ENCODE assay signal across 9 mouse cellular contexts in genomic region chr17:64575240-64575639, GRCm38 (mm10). TPM values are rescaled to one million over a fixed set of nuclear protein-coding genes. Genes with fewer than 3 reads are reported as not detected.
A peak's percentile ranks its signal among the peaks of the same experiment; 100 is the strongest.
DNase-seq lines count a peak whose midpoint lies in the region; TF ChIP-seq lines count a peak whose summit lies in the region.
"Had no signal": no experiment of that assay in that cellular context is flagged by ENCODE, and none has a peak within 500 bp of the region (broad histone marks: within the 10 kb centered on the region; RNA-seq: fewer than 3 reads in every experiment).

No protein-coding gene starts in this region.

- no peak overlapping the region for H3K27ac ChIP-seq in MEL (ENCODE audit: control insufficient read depth, low read depth, low read length)
- H3K27ac ChIP-seq: limb, embryonic 12.5 days had no signal

- peaks cover 0 to 5% of the 10 kb centered on the region in 2 experiments; a peak in 2 of 4 replicates for H3K36me3 ChIP-seq in MEL (ENCODE audit: control insufficient read depth in 1 of 2, insufficient read depth in 2 of 2, low read length in 2 of 2)
- H3K36me3 ChIP-seq: limb, embryonic 12.5 days had no signal

- no peak for TF ChIP-seq EP300 in MEL (IDR thresholded peaks at IDR 0.05; ENCODE audit: low read depth in 1 of 2, low read length in 2 of 2)

- peak; percentile 34 for TF ChIP-seq RAD21 in MEL (IDR thresholded peaks at IDR 0.05; ENCODE audit: low read depth, low read length)

- no peak overlapping the region for H3K9ac ChIP-seq in MEL (ENCODE audit: control insufficient read depth, low read depth, low read length, poor library complexity, severe bottlenecking)
- H3K9ac ChIP-seq: limb, embryonic 12.5 days had no signal

- no peak overlapping the region for H3K4me3 ChIP-seq in MEL (ENCODE audit: control insufficient read depth in 1 of 2, insufficient read depth in 1 of 2, low read depth in 2 of 2, low read length in 2 of 2)
- H3K4me3 ChIP-seq: limb, embryonic 12.5 days had no signal

- H3K79me2 ChIP-seq in MEL (ENCODE audit: control insufficient read depth, insufficient read depth, low read length, poor library complexity) = no peaks in the 10 kb centered on the region

- H3K27me3 ChIP-seq in MEL (ENCODE audit: control insufficient read depth in 1 of 2, insufficient read depth in 2 of 2, low read length in 2 of 2) = no peaks in the 10 kb centered on the region
- H3K27me3 ChIP-seq: limb, embryonic 12.5 days had no signal

- H3K9me3 ChIP-seq in MEL (replicated peaks; ENCODE audit: insufficient read depth, low read length) = no peaks in the 10 kb centered on the region
- H3K9me3 ChIP-seq: limb, embryonic 12.5 days had no signal

- DNase-seq in heart, postnatal 36 days = peak; percentile 18 to 38
- no peak for DNase-seq in heart, postnatal 10 days
- peak; percentile 57 for DNase-seq in MEL (ENCODE audit: low read depth, low spot score)
- peak; percentile 13 to 14 for DNase-seq in kidney, postnatal 4 days
- peak; percentile 43 to 64 for DNase-seq in spleen, postnatal 10 days (ENCODE audit: low spot score in 2 of 2)
- no peak for DNase-seq in right cerebral cortex, postnatal 36 days (ENCODE audit: low spot score in 2 of 2)
- no peak for DNase-seq in embryo, embryonic 10 days (ENCODE audit: low spot score)
- no peak for DNase-seq in right cerebral cortex, postnatal 4 days

- intact Hi-C loops in heart, postnatal 36 days (cut with DNase I) = no loop called here
- intact Hi-C loops in heart, postnatal 10 days (cut with DNase I) = no loop called here

- TF ChIP-seq POLR2A in MEL (IDR thresholded peaks at IDR 0.05; ENCODE audit: control insufficient read depth in 1 of 2, insufficient read depth in 1 of 2, low read depth in 1 of 2, low read length in 2 of 2, poor library complexity in 1 of 2) = no peak

- peaks cover 0 to 6% of the 10 kb centered on the region in 2 experiments; a peak in 2 of 4 replicates for H3K4me1 ChIP-seq in MEL (ENCODE audit: control insufficient read depth in 1 of 2, insufficient read depth in 2 of 2, low read length in 2 of 2)
- H3K4me1 ChIP-seq: limb, embryonic 12.5 days had no signal

- TF ChIP-seq CTCF in MEL (IDR thresholded peaks at IDR 0.05 in 2 of 3, conservative IDR thresholded peaks at IDR 0.05 in 1 of 3; ENCODE audit: control insufficient read depth in 1 of 3, insufficient read depth in 1 of 3, low read depth in 2 of 3, low read length in 3 of 3, poor library complexity in 1 of 3, severe bottlenecking in 1 of 3) = peak; percentile 34 to 68 (median 51); a peak in 5 of 6 replicates

TF ChIP-seq in MEL, 35 proteins besides CTCF, POLR2A, EP300 and RAD21:
- TF ChIP-seq USF1 (IDR thresholded peaks at IDR 0.05; ENCODE audit: low read depth, low read length) (no peak), SMC3 (IDR thresholded peaks at IDR 0.05; ENCODE audit: low read depth, low read length) (peak; percentile 16; the same call in 1 of the 2 replicates), ZKSCAN1 (IDR thresholded peaks at IDR 0.05; ENCODE audit: low read depth, low read length) (no peak), SIN3A (IDR thresholded peaks at IDR 0.05; ENCODE audit: low read length) (no peak)

RNA-seq across cellular contexts. Expression of gene Man2a1, which starts 25.3 kb away (rescaled TPM):
- total RNA-seq in heart, postnatal 36 days (2021) = 10 to 100 TPM; 16.4 to 21.9 TPM
- 10 to 100 TPM; 27.5 to 35.6 TPM for total RNA-seq in heart, postnatal 10 days (2021)
- total RNA-seq in MEL (2012; rRNA removed) = 8.0 and 8.7 TPM in 2 replicates
- 10 to 100 TPM in 1 of 2 experiments, 1 to 10 TPM in 1; 9.1 to 27.5 TPM for polyA plus RNA-seq in MEL (2012; ENCODE audit: insufficient read depth in 1 of 2, insufficient read length in 2 of 2, low read depth in 1 of 2, low replicate concordance in 2 of 2, missing spikeins in 1 of 2)

Comparison
In these comparisons a context has a peak if more than half of its experiments do, and no peak if none do; other contexts are left out.
1. DNase-seq: peak in heart, postnatal 36 days (2 of 2), MEL (single experiment), kidney, postnatal 4 days (2 of 2) and spleen, postnatal 10 days (2 of 2); none in heart, postnatal 10 days (0 of 2), right cerebral cortex, postnatal 36 days (0 of 2), embryo, embryonic 10 days (single experiment) and right cerebral cortex, postnatal 4 days (single experiment).